Mouse (Mus musculus): Measurements from ENCODE around the gene Ube2cbp. TPM values are rescaled to one million over a fixed set of nuclear protein-coding genes. Genes with fewer than 3 reads are reported as not detected.
A peak's percentile ranks its signal among the peaks of the same experiment; 100 is the strongest.

Gene Ube2cbp
- 0.58 and 1.4 TPM in 2 replicates for polyA plus RNA-seq (2015; fragmentation: Nextera tagmentation; extraction: Ambion mirVana)

GRCm38 (mm10) chr9:86464151-86465105 is at the start of gene Ube2cbp:
Ube2cbp (minus strand) TSS chr9:86464950.
- Histone ChIP-seq H3K36me3 (ENCODE audit: insufficient read depth, low read length) (no peaks in the 10 kb centered on the region), H3K4me1 (ENCODE audit: insufficient read depth, low read depth, low read length) (no peaks in the 10 kb centered on the region), H3K9me3 (ENCODE audit: low read length) (no peaks in the 10 kb centered on the region), H3K4me3 (ENCODE audit: low read depth, low read length) (peak within 1 kb of the TSS; percentile 65), H3K9ac (replicated peaks; ENCODE audit: low read depth) (peak within 1 kb of the TSS; percentile 44; the same call in 1 of the 2 replicates), H3K27me3 (replicated peaks; ENCODE audit: insufficient read depth, low read length) (no peaks in the 10 kb centered on the region), H3K27ac (ENCODE audit: low read length) (no peak within 1 kb of the TSS), H3K4me2 (replicated peaks; ENCODE audit: low read depth, low read length) (peak within 1 kb of the TSS; percentile 92)
- TF ChIP-seq EP300 (IDR thresholded peaks at IDR 0.05) = no peak
- peak; percentile 93 for TF ChIP-seq CTCF (IDR thresholded peaks at IDR 0.05)
- DNase-seq (ENCODE audit: low spot score) = peak; percentile 79
- peak; percentile 80 for ATAC-seq
- WGBS = under 1% methylated on average over 70 of the region's 70 CpGs

GRCm38 (mm10) chr9:86514390-86514789 is 49.6 kb upstream of the Ube2cbp start:
- ATAC-seq (no peak), DNase-seq (ENCODE audit: low spot score) (no peak)
- Histone ChIP-seq H3K27ac (ENCODE audit: low read length) (no peak overlapping the region), H3K4me3 (ENCODE audit: low read depth, low read length) (no peak overlapping the region), H3K4me2 (replicated peaks; ENCODE audit: low read depth, low read length) (no peak overlapping the region), H3K9ac (replicated peaks; ENCODE audit: low read depth) (no peak overlapping the region), H3K9me3 (ENCODE audit: low read length) (no peaks in the 10 kb centered on the region), H3K4me1 (ENCODE audit: insufficient read depth, low read depth, low read length) (no peaks in the 10 kb centered on the region), H3K27me3 (replicated peaks; ENCODE audit: insufficient read depth, low read length) (no peaks in the 10 kb centered on the region), H3K36me3 (ENCODE audit: insufficient read depth, low read length) (peaks cover 11% of the 10 kb centered on the region; the same call in 1 of the 2 replicates)
- no peak for TF ChIP-seq EP300 (IDR thresholded peaks at IDR 0.05)
- TF ChIP-seq CTCF (IDR thresholded peaks at IDR 0.05) = no peak
- WGBS = 86% methylated on average over 3 of the region's 3 CpGs

GRCm38 (mm10) chr9:86513733-86514132 is 49.0 kb upstream of the Ube2cbp start:
- DNase-seq (ENCODE audit: low spot score) = no peak
- Histone ChIP-seq H3K27ac (ENCODE audit: low read length) (no peak overlapping the region), H3K36me3 (ENCODE audit: insufficient read depth, low read length) (peaks cover 11% of the 10 kb centered on the region; the same call in 1 of the 2 replicates), H3K4me2 (replicated peaks; ENCODE audit: low read depth, low read length) (no peak overlapping the region), H3K9ac (replicated peaks; ENCODE audit: low read depth) (no peak overlapping the region), H3K4me3 (ENCODE audit: low read depth, low read length) (no peak overlapping the region), H3K4me1 (ENCODE audit: insufficient read depth, low read depth, low read length) (no peaks in the 10 kb centered on the region), H3K27me3 (replicated peaks; ENCODE audit: insufficient read depth, low read length) (no peaks in the 10 kb centered on the region), H3K9me3 (ENCODE audit: low read length) (no peaks in the 10 kb centered on the region)
- ATAC-seq = no peak
- WGBS = 93% methylated on average over 5 of the region's 5 CpGs
- TF ChIP-seq CTCF (IDR thresholded peaks at IDR 0.05) = no peak

- Histone ChIP-seq H3K4me1 (ENCODE audit: insufficient read depth, low read depth, low read length) (no peaks in the 10 kb centered on the region), H3K27me3 (replicated peaks; ENCODE audit: insufficient read depth, low read length) (no peaks in the 10 kb centered on the region), H3K36me3 (ENCODE audit: insufficient read depth, low read length) (0 out of 2 replicates have a peak, but pooled peaks cover 10% of the 10 kb centered on the region), H3K4me2 (replicated peaks; ENCODE audit: low read depth, low read length) (no peak overlapping the region), H3K27ac (ENCODE audit: low read length) (no peak overlapping the region), H3K9ac (replicated peaks; ENCODE audit: low read depth) (no peak overlapping the region), H3K9me3 (ENCODE audit: low read length) (no peaks in the 10 kb centered on the region), H3K4me3 (ENCODE audit: low read depth, low read length) (no peak overlapping the region)
- WGBS = 85% methylated on average over 4 of the region's 4 CpGs
- TF ChIP-seq CTCF (IDR thresholded peaks at IDR 0.05) (no peak), EP300 (IDR thresholded peaks at IDR 0.05) (no peak)
- ATAC-seq = no peak
- no peak for DNase-seq (ENCODE audit: low spot score)
Measured at GRCm38 (mm10) chr9:86507437-86507836, 42.7 kb upstream of the Ube2cbp start.

DNA sequence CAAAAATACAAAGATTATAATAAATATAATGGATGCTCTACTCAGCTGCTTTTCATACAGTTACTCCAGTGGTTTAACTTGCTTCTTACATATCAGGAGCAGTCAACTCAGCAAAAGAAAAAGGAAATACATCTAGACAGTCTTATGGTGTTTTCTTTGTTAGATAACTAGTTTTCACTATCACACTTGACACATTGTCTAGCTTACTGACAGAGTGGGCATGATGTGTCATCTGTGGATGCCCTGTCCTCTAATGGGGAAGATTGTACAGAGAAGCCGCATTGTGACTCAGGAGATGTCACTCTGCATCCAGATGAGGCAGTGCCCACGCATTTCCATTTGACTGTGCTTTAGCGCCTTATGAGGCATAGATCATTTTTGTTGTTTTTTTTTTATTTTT is 34.3 kb upstream of the Ube2cbp start:
- Histone ChIP-seq H3K4me1 (ENCODE audit: insufficient read depth, low read depth, low read length) (no peaks in the 10 kb centered on the region), H3K9ac (replicated peaks; ENCODE audit: low read depth) (no peak overlapping the region), H3K27ac (ENCODE audit: low read length) (no peak overlapping the region), H3K27me3 (replicated peaks; ENCODE audit: insufficient read depth, low read length) (no peaks in the 10 kb centered on the region), H3K4me3 (ENCODE audit: low read depth, low read length) (no peak overlapping the region), H3K36me3 (ENCODE audit: insufficient read depth, low read length) (no peaks in the 10 kb centered on the region; the same call in 1 of the 2 replicates), H3K4me2 (replicated peaks; ENCODE audit: low read depth, low read length) (no peak overlapping the region), H3K9me3 (ENCODE audit: low read length) (no peaks in the 10 kb centered on the region)
- TF ChIP-seq CTCF (IDR thresholded peaks at IDR 0.05) = no peak
- TF ChIP-seq EP300 (IDR thresholded peaks at IDR 0.05) = no peak
- ATAC-seq (no peak), DNase-seq (ENCODE audit: low spot score) (no peak)
- WGBS = 95% methylated on average over 3 of the region's 3 CpGs

- Histone ChIP-seq H3K27ac (ENCODE audit: low read length) (no peak overlapping the region), H3K9me3 (ENCODE audit: low read length) (no peaks in the 10 kb centered on the region), H3K9ac (replicated peaks; ENCODE audit: low read depth) (no peak overlapping the region), H3K4me2 (replicated peaks; ENCODE audit: low read depth, low read length) (no peak overlapping the region), H3K4me1 (ENCODE audit: insufficient read depth, low read depth, low read length) (no peaks in the 10 kb centered on the region), H3K36me3 (ENCODE audit: insufficient read depth, low read length) (0 out of 2 replicates have a peak, but pooled peaks cover 3% of the 10 kb centered on the region), H3K4me3 (ENCODE audit: low read depth, low read length) (no peak overlapping the region), H3K27me3 (replicated peaks; ENCODE audit: insufficient read depth, low read length) (no peaks in the 10 kb centered on the region)
- ATAC-seq (no peak), DNase-seq (ENCODE audit: low spot score) (no peak)
- WGBS = 83% methylated on average over 4 of the region's 4 CpGs
- TF ChIP-seq EP300 (IDR thresholded peaks at IDR 0.05) = no peak
- no peak for TF ChIP-seq CTCF (IDR thresholded peaks at IDR 0.05)
Measured at GRCm38 (mm10) chr9:86496261-86496660, 31.5 kb upstream of the Ube2cbp start.
